Mouse (Mus musculus): ENCODE measurements at regions not wholly inside any gene's neighbourhood (a gene's known extent, or its start where the extent isn't known, plus 50 kb on each side); places are given as distances from the start of the nearest gene placed in this dataset.

GRCm38 (mm10) chr2:101299126-101299525 lies 325.4 kb upstream of the Rag2 start:
- Histone ChIP-seq H3K27ac (ENCODE audit: insufficient read depth, low read length) (no peak overlapping the region), H3K4me3 (ENCODE audit: insufficient read depth, low read length) (no peak overlapping the region), H3K4me1 (ENCODE audit: control insufficient read depth, insufficient read depth, low read length) (peaks cover 2% of the 10 kb centered on the region; the same call in 1 of the 2 replicates)
- TF ChIP-seq CTCF (IDR thresholded peaks at IDR 0.05; ENCODE audit: extremely low read depth, insufficient read depth, low read length), result no peak
- no peak for TF ChIP-seq POLR2A (IDR thresholded peaks at IDR 0.05; ENCODE audit: extremely low read depth, insufficient read depth, low read length)

GRCm38 (mm10) chr2:101300106-101300505 lies 324.4 kb upstream of the Rag2 start:
- no peak overlapping the region for H3K27ac ChIP-seq (ENCODE audit: insufficient read depth, low read length)

GRCm38 (mm10) chr2:101321286-101321914 lies 303.1 kb upstream of the Rag2 start:
- H3K4me3 ChIP-seq (ENCODE audit: insufficient read depth, low read length), result no peak overlapping the region
- TF ChIP-seq CTCF (IDR thresholded peaks at IDR 0.05; ENCODE audit: extremely low read depth, insufficient read depth, low read length) (no peak), POLR2A (IDR thresholded peaks at IDR 0.05; ENCODE audit: extremely low read depth, insufficient read depth, low read length) (no peak)
- H3K4me1 ChIP-seq (ENCODE audit: control insufficient read depth, insufficient read depth, low read length), result no peaks in the 10 kb centered on the region
- H3K27ac ChIP-seq (ENCODE audit: insufficient read depth, low read length), result no peak overlapping the region

More at GRCm38 (mm10) chr2:101300106-101300505, 324.4 kb upstream of the Rag2 start:
- no peak for TF ChIP-seq POLR2A (IDR thresholded peaks at IDR 0.05; ENCODE audit: extremely low read depth, insufficient read depth, low read length)
- no peak for TF ChIP-seq CTCF (IDR thresholded peaks at IDR 0.05; ENCODE audit: extremely low read depth, insufficient read depth, low read length)
- Histone ChIP-seq H3K4me3 (ENCODE audit: insufficient read depth, low read length) (no peak overlapping the region), H3K4me1 (ENCODE audit: control insufficient read depth, insufficient read depth, low read length) (peaks cover 2% of the 10 kb centered on the region; the same call in 1 of the 2 replicates)

DNA sequence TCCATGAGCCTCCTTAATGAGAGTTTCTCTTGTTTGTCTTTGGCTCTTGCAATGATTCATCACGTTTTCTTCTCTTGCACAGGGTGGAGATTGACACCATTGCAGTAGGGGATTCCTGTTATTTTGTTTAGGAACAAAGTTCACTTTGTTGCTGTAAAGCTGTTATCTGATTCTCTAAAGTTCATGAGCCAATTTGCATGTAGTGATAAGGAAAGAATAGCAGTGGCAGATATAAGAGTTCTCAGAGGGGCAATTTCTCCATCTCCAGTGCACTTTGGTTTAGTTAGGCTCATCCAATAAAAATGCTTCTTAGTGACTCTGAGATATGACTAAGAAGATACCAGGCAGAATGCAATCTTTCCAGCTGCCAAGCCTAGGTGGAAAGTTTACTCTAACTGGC lies 267.8 kb upstream of the Rag2 start:
- Histone ChIP-seq H3K4me3 (ENCODE audit: insufficient read depth, low read length) (no peak overlapping the region), H3K4me1 (ENCODE audit: control insufficient read depth, insufficient read depth, low read length) (no peaks in the 10 kb centered on the region)
- TF ChIP-seq POLR2A (IDR thresholded peaks at IDR 0.05; ENCODE audit: extremely low read depth, insufficient read depth, low read length), result no peak
- TF ChIP-seq CTCF (IDR thresholded peaks at IDR 0.05; ENCODE audit: extremely low read depth, insufficient read depth, low read length), result no peak

GRCm38 (mm10) chr2:101364256-101364655 lies 260.3 kb upstream of the Rag2 start:
- Histone ChIP-seq H3K4me1 (ENCODE audit: control insufficient read depth, insufficient read depth, low read length) (no peaks in the 10 kb centered on the region), H3K27ac (ENCODE audit: insufficient read depth, low read length) (no peak overlapping the region), H3K4me3 (ENCODE audit: insufficient read depth, low read length) (no peak overlapping the region)
- TF ChIP-seq POLR2A (IDR thresholded peaks at IDR 0.05; ENCODE audit: extremely low read depth, insufficient read depth, low read length) (no peak), CTCF (IDR thresholded peaks at IDR 0.05; ENCODE audit: extremely low read depth, insufficient read depth, low read length) (no peak)

More for the DNA sequence above, 267.8 kb upstream of the Rag2 start:
- no peak overlapping the region for H3K27ac ChIP-seq (ENCODE audit: insufficient read depth, low read length)

DNA sequence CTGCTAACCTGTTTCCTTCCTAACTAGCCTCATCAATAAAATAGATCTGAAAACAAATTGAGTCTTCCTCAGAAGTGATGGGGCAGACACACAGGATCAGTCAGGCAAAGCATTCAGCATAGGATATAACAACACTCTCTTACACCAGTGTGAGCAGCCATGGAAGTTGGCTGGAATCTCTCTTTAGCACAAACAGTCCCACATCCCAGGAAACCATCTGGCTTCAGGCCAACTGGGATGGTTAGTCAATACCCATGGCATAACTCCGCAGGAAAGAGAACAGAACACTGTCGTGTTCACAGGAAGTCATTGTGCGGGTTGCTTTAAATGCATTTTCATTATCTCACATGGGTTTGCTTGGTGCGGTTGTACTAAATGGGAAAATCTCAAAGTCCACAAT lies 256.2 kb upstream of the Rag2 start:
- Histone ChIP-seq H3K4me3 (ENCODE audit: insufficient read depth, low read length) (no peak overlapping the region), H3K27ac (ENCODE audit: insufficient read depth, low read length) (no peak overlapping the region), H3K4me1 (ENCODE audit: control insufficient read depth, insufficient read depth, low read length) (no peaks in the 10 kb centered on the region)
- TF ChIP-seq POLR2A (IDR thresholded peaks at IDR 0.05; ENCODE audit: extremely low read depth, insufficient read depth, low read length) (no peak), CTCF (IDR thresholded peaks at IDR 0.05; ENCODE audit: extremely low read depth, insufficient read depth, low read length) (no peak)

DNA sequence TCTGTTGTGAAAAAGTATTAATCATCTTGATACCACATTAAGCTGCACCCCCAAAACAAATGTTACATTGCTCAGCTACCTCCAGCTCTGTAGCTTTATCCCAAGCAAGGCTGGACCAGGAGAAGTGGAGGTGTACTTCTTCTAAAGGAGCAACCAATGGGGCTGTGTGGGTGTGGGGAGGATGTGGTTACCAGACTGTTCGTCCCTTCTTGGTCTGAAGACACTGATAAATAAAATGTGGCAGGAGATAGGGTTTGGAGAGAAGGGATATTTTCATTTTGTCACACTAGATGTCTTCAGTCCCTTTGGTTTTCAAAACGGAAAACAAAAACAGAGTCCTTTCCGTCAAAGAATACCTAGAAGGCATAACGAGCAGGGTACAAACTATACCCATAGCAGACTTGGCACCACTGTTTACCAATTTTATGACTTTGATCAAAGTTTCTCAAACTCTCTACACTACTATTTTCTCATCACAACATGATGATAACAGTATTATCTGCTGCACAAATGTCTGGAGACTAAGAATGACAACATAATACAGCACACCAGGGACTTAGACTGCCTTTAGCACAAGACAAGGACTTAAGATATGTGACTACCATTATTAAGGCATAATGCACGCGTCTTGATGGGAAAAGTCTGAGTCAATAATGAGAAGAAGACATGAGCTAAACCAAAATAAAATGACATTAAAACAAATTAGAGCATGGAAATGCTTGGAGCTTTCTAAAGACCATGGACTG lies 253.4 kb upstream of the Rag2 start:
- no peaks in the 10 kb centered on the region for H3K4me1 ChIP-seq (ENCODE audit: control insufficient read depth, insufficient read depth, low read length)
- H3K4me3 ChIP-seq (ENCODE audit: insufficient read depth, low read length), result no peak overlapping the region
- no peak overlapping the region for H3K27ac ChIP-seq (ENCODE audit: insufficient read depth, low read length)
- TF ChIP-seq CTCF (IDR thresholded peaks at IDR 0.05; ENCODE audit: extremely low read depth, insufficient read depth, low read length) (no peak), POLR2A (IDR thresholded peaks at IDR 0.05; ENCODE audit: extremely low read depth, insufficient read depth, low read length) (no peak)

DNA sequence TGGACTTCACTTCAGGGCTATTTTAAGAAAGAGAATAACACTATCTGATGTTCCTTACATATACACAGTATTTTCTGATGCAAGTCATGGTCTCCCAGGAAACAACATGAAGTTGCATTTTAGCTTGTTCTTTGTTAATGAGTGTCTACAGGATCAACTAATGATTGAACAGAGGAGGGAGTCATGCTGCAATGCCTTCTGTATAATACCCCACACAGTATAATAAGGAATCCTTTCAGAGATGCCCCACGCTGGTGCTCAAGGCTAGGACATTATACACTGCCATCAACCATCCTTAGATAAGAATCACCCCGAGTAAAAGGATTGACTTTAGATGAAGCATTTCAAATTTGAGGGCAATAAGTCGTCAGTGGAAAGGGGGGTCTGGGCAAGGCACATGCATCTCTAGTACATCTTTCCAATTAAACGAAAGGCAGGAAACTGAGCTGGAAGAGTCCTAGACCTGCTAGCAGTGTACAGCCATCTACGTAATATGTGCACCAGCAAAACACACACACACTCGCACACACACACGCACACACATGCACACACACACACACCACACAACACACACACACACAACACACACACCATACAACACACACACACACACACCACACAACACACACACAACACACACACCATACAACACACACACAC lies 252.6 kb upstream of the Rag2 start:
- TF ChIP-seq POLR2A (IDR thresholded peaks at IDR 0.05; ENCODE audit: extremely low read depth, insufficient read depth, low read length) (no peak), CTCF (IDR thresholded peaks at IDR 0.05; ENCODE audit: extremely low read depth, insufficient read depth, low read length) (no peak)
- no peaks in the 10 kb centered on the region for H3K4me1 ChIP-seq (ENCODE audit: control insufficient read depth, insufficient read depth, low read length)
- no peak overlapping the region for H3K4me3 ChIP-seq (ENCODE audit: insufficient read depth, low read length)
- H3K27ac ChIP-seq (ENCODE audit: insufficient read depth, low read length), result no peak overlapping the region

- H3K4me3 ChIP-seq (ENCODE audit: insufficient read depth, low read length), result no peak overlapping the region
- H3K27ac ChIP-seq (ENCODE audit: insufficient read depth, low read length), result no peak overlapping the region
- TF ChIP-seq POLR2A (IDR thresholded peaks at IDR 0.05; ENCODE audit: extremely low read depth, insufficient read depth, low read length), result no peak
- no peaks in the 10 kb centered on the region for H3K4me1 ChIP-seq (ENCODE audit: control insufficient read depth, insufficient read depth, low read length)
Measured at GRCm38 (mm10) chr2:101380595-101380994, 243.9 kb upstream of the Rag2 start.
